Mouse (Mus musculus) CH12.LX (cell line): ENCODE measurements at regions not wholly inside any gene's neighbourhood (a gene's known extent, or its start where the extent isn't known, plus 50 kb on each side); places are given as distances from the start of the nearest gene placed in this dataset.

Source experiments
- CTCF ChIP-seq, 2 experiments: IDR thresholded peaks in 1 of 2; conservative IDR thresholded peaks in 1 of 2; 2 replicates each; pipeline ENCODE4 v1.5.1; 2011 to 2012; ENCODE audit warnings: low read depth in 2 of 2, low read length in 2 of 2, improper control_type of control experiment in 1 of 2, inconsistent platforms in 1 of 2, mild to moderate bottlenecking in 1 of 2, moderate library complexity in 1 of 2
- HCFC1 ChIP-seq: IDR thresholded peaks from 2 replicates; pipeline ENCODE4 v1.6.1; 2012; ENCODE audit warnings: low read depth, mild to moderate bottlenecking, inconsistent platforms, low read length, improper control_type of control experiment
- MAFK ChIP-seq: IDR thresholded peaks from 2 replicates; pipeline ENCODE4 v1.6.1; 2011; ENCODE audit warnings: low read length, improper control_type of control experiment; ENCODE audit not compliant: insufficient replicate concordance
- POLR2A ChIP-seq: IDR thresholded peaks from 2 replicates; pipeline ENCODE4 v1.6.1; 2011; ENCODE audit warnings: low read depth, mild to moderate bottlenecking, improper control_type of control experiment, low read length
- RCOR1 ChIP-seq: conservative IDR thresholded peaks from 2 replicates; pipeline ENCODE4 v1.6.1; 2012; ENCODE audit warnings: low read depth, mild to moderate bottlenecking, inconsistent platforms, low read length, improper control_type of control experiment
- USF1 ChIP-seq: IDR thresholded peaks from 2 replicates; pipeline ENCODE4 v1.6.1; 2014; ENCODE audit warnings: low read depth, mild to moderate bottlenecking, inconsistent platforms, low read length, improper control_type of control experiment

GRCm38 (mm10) chr16:27586307-27586706 is 197.6 kb downstream of the Ccdc50 start:
- no peak for TF ChIP-seq CTCF (conservative IDR thresholded peaks at IDR 0.05 in 1 of 2, IDR thresholded peaks at IDR 0.05 in 1 of 2; ENCODE audit: low read depth in 2 of 2, low read length in 2 of 2)
- TF ChIP-seq POLR2A, result no peak
- TF ChIP-seq MAFK, result no peak
- no peak for TF ChIP-seq USF1
- no peak for TF ChIP-seq HCFC1
- TF ChIP-seq RCOR1, result no peak
